8 mouse cellular contexts compared by ENCODE assay signal in genomic region chr12:16893656-16894395, GRCm38 (mm10). TPM values are rescaled to one million over a fixed set of nuclear protein-coding genes. Genes with fewer than 3 reads are reported as not detected.
DNase-seq lines count a peak whose midpoint lies in the region; ATAC-seq and TF ChIP-seq lines count a peak whose summit lies in the region.

No protein-coding gene starts in this region.

- ATAC-seq in embryonic facial prominence, embryonic 14.5 days (ENCODE audit: low read depth) = no peak
- peak; percentile 22 for ATAC-seq in intestine, embryonic 14.5 days (replicated peaks; ENCODE audit: low FRiP score, low TSS enrichment, low read depth)

- H3K4me3 ChIP-seq in thymus, adult 2 months (ENCODE audit: control insufficient read depth, insufficient read depth, low read length) = peak overlapping the region; percentile 71
- H3K4me3 ChIP-seq in embryonic facial prominence, embryonic 14.5 days (ENCODE audit: low read depth, low read length) = peak overlapping the region; percentile 88
- H3K4me3 ChIP-seq in intestine, embryonic 14.5 days (ENCODE audit: low read depth, low read length) = peak overlapping the region; percentile 89
- H3K4me3 ChIP-seq in midbrain, embryonic 10.5 days = peak overlapping the region; percentile 98

- WGBS in thymus, adult 2 months = 11% methylated on average over 18 of the region's 18 CpGs
- 3% methylated on average over 18 of the region's 18 CpGs for WGBS in embryonic facial prominence, embryonic 14.5 days
- WGBS in intestine, embryonic 14.5 days = under 1% methylated on average over 18 of the region's 18 CpGs
- 6% methylated on average over 18 of the region's 18 CpGs for WGBS in midbrain, embryonic 10.5 days

- no peaks in the 10 kb centered on the region for H3K9me3 ChIP-seq in embryonic facial prominence, embryonic 14.5 days (ENCODE audit: control insufficient read depth, low read length)
- no peaks in the 10 kb centered on the region for H3K9me3 ChIP-seq in intestine, embryonic 14.5 days (ENCODE audit: control insufficient read depth, low read length)
- no peaks in the 10 kb centered on the region for H3K9me3 ChIP-seq in midbrain, embryonic 10.5 days (replicated peaks)

- H3K27me3 ChIP-seq in thymus, adult 2 months (ENCODE audit: control insufficient read depth, insufficient read depth, low read length) = no peaks in the 10 kb centered on the region
- H3K27me3 ChIP-seq in embryonic facial prominence, embryonic 14.5 days (replicated peaks; ENCODE audit: control insufficient read depth, insufficient read depth, low read length) = no peaks in the 10 kb centered on the region
- H3K27me3 ChIP-seq in intestine, embryonic 14.5 days (replicated peaks; ENCODE audit: control insufficient read depth, insufficient read depth, low read length) = no peaks in the 10 kb centered on the region
- no peaks in the 10 kb centered on the region for H3K27me3 ChIP-seq in midbrain, embryonic 10.5 days (ENCODE audit: low read depth, poor library complexity, severe bottlenecking)

- no peaks in the 10 kb centered on the region for H3K36me3 ChIP-seq in thymus, adult 2 months (ENCODE audit: control insufficient read depth, insufficient read depth, low read length)
- H3K36me3 ChIP-seq in embryonic facial prominence, embryonic 14.5 days (ENCODE audit: control insufficient read depth, insufficient read depth, low read length) = no peaks in the 10 kb centered on the region
- no peaks in the 10 kb centered on the region for H3K36me3 ChIP-seq in intestine, embryonic 14.5 days (ENCODE audit: control insufficient read depth, insufficient read depth, low read length)
- no peaks in the 10 kb centered on the region for H3K36me3 ChIP-seq in midbrain, embryonic 10.5 days

- peak overlapping the region; percentile 93 for H3K9ac ChIP-seq in embryonic facial prominence, embryonic 14.5 days (ENCODE audit: low read depth, low read length)
- H3K9ac ChIP-seq in intestine, embryonic 14.5 days (ENCODE audit: low read length) = peak overlapping the region; percentile 90

- H3K27ac ChIP-seq in thymus, adult 2 months (ENCODE audit: control insufficient read depth, insufficient read depth, low read length) = peak overlapping the region; percentile 28
- peak overlapping the region; percentile 95 for H3K27ac ChIP-seq in embryonic facial prominence, embryonic 14.5 days (replicated peaks; ENCODE audit: low read depth, low read length)
- H3K27ac ChIP-seq in intestine, embryonic 14.5 days (ENCODE audit: low read depth) = peak overlapping the region; percentile 98
- H3K27ac ChIP-seq in midbrain, embryonic 10.5 days (replicated peaks) = peak overlapping the region; percentile 99

- TF ChIP-seq POLR2A in thymus, adult 2 months (IDR thresholded peaks at IDR 0.05; ENCODE audit: control insufficient read depth, extremely low read depth, insufficient read depth, low read length, poor library complexity) = no peak

- no peak for TF ChIP-seq CTCF in thymus, adult 2 months (IDR thresholded peaks at IDR 0.05; ENCODE audit: borderline replicate concordance, control insufficient read depth, extremely low read depth, insufficient read depth, low read length, poor library complexity)

- DNase-seq in thymus, adult 2 months = no peak
- DNase-seq in thymus, postnatal 14 days = no peak
- DNase-seq in embryonic facial prominence, embryonic 14.5 days (ENCODE audit: low spot score) = no peak
- no peak for DNase-seq in intestine, embryonic 14.5 days (ENCODE audit: low spot score)
- DNase-seq in midbrain, embryonic 10.5 days (ENCODE audit: low spot score) = no peak
- DNase-seq in cerebellum, adult 18-20 months = no peak
- no peak for DNase-seq in cerebellum, postnatal 10 days
- no peak for DNase-seq in gastrocnemius, postnatal 10 days

- H3K4me2 ChIP-seq in embryonic facial prominence, embryonic 14.5 days (ENCODE audit: low read depth, low read length) = peak overlapping the region; percentile 94
- peak overlapping the region; percentile 85 for H3K4me2 ChIP-seq in intestine, embryonic 14.5 days (ENCODE audit: low read length)

- H3K4me1 ChIP-seq in thymus, adult 2 months (replicated peaks; ENCODE audit: control insufficient read depth, insufficient read depth, low read length) = peaks cover 7% of the 10 kb centered on the region; the same call in 1 of the 2 replicates
- peaks cover 21% of the 10 kb centered on the region for H3K4me1 ChIP-seq in embryonic facial prominence, embryonic 14.5 days (ENCODE audit: control insufficient read depth, insufficient read depth, low read length)
- H3K4me1 ChIP-seq in intestine, embryonic 14.5 days (replicated peaks; ENCODE audit: control insufficient read depth, insufficient read depth, low read length) = peaks cover 27% of the 10 kb centered on the region
- peaks cover 41% of the 10 kb centered on the region for H3K4me1 ChIP-seq in midbrain, embryonic 10.5 days

RNA-seq across cellular contexts. Expression of gene Rock2, which starts 0.9 kb away (rescaled TPM):
- 4.9 and 5.4 TPM in 2 replicates for polyA plus RNA-seq in thymus, adult 2 months (2012; rRNA removed)
- 19.6 and 23.5 TPM in 2 replicates for polyA plus RNA-seq in embryonic facial prominence, embryonic 14.5 days (2014; fragmentation: Nextera tagmentation; extraction: Ambion mirVana)
- 20.1 and 20.7 TPM in 2 replicates for polyA plus RNA-seq in intestine, embryonic 14.5 days (2014; fragmentation: Nextera tagmentation; extraction: Ambion mirVana)
- polyA plus RNA-seq in midbrain, embryonic 10.5 days (2016; fragmentation: Nextera tagmentation; extraction: Ambion mirVana) = 11.4 TPM in 2 replicates
- total RNA-seq in gastrocnemius, postnatal 10 days (2021) = 100 to 1,000 TPM; 102 to 115 TPM

Comparison
In these comparisons a context has a peak if more than half of its experiments do, and no peak if none do; other contexts are left out.
1. H3K27ac ChIP-seq: peak in every context shown above with its lines; median percentile 99 in midbrain, embryonic 10.5 days; 98 in intestine, embryonic 14.5 days; 95 in embryonic facial prominence, embryonic 14.5 days; 28 in thymus, adult 2 months.